14 mouse cellular contexts compared by ENCODE assay signal in genomic region chr4:119124771-119125273, GRCm38 (mm10). TPM values are rescaled to one million over a fixed set of nuclear protein-coding genes. Genes with fewer than 3 reads are reported as not detected.
A peak's percentile ranks its signal among the peaks of the same experiment; 100 is the strongest.
DNase-seq lines count a peak whose midpoint lies in the region; ATAC-seq lines count a peak whose summit lies in the region.
"Had no signal": no experiment of that assay in that cellular context is flagged by ENCODE, and none has a peak within 500 bp of the region (broad histone marks: within the 10 kb centered on the region; RNA-seq: fewer than 3 reads in every experiment).

No protein-coding gene starts in this region.

- no peak overlapping the region for H3K4me3 ChIP-seq in embryonic facial prominence, embryonic 12.5 days
- no peak overlapping the region for H3K4me3 ChIP-seq in embryonic facial prominence, embryonic 10.5 days
- no peak overlapping the region for H3K4me3 ChIP-seq in limb, embryonic 12.5 days (replicated peaks)
- no peak overlapping the region for H3K4me3 ChIP-seq in limb, embryonic 10.5 days
- no peak overlapping the region for H3K4me3 ChIP-seq in liver, embryonic 15.5 days (replicated peaks)
- H3K4me3 ChIP-seq in stomach, embryonic 16.5 days (replicated peaks; ENCODE audit: low read length), result no peak overlapping the region
- no peak overlapping the region for H3K4me3 ChIP-seq in forebrain, embryonic 15.5 days
- H3K4me3 ChIP-seq: hindbrain, embryonic 12.5 days had no signal

- peaks cover 74% of the 10 kb centered on the region for H3K36me3 ChIP-seq in embryonic facial prominence, embryonic 12.5 days
- H3K36me3 ChIP-seq in embryonic facial prominence, embryonic 10.5 days (replicated peaks), result peaks cover 100% of the 10 kb centered on the region
- H3K36me3 ChIP-seq in limb, embryonic 12.5 days, result peaks cover 98% of the 10 kb centered on the region
- peaks cover 100% of the 10 kb centered on the region for H3K36me3 ChIP-seq in limb, embryonic 10.5 days
- peaks cover 100% of the 10 kb centered on the region for H3K36me3 ChIP-seq in liver, embryonic 15.5 days (replicated peaks)
- H3K36me3 ChIP-seq in stomach, embryonic 16.5 days (ENCODE audit: control insufficient read depth, insufficient read depth, low read length), result peaks cover 13% of the 10 kb centered on the region
- peaks cover 9% of the 10 kb centered on the region; the same call in 1 of the 2 replicates for H3K36me3 ChIP-seq in forebrain, embryonic 15.5 days

- H3K27ac ChIP-seq in embryonic facial prominence, embryonic 12.5 days, result 0 out of 2 replicates have a peak overlapping the region, but pooled peaks have one; percentile 7
- no peak overlapping the region; the same call in 1 of the 2 replicates for H3K27ac ChIP-seq in embryonic facial prominence, embryonic 10.5 days (replicated peaks)
- 0 out of 2 replicates have a peak overlapping the region, but pooled peaks have one; percentile 7 for H3K27ac ChIP-seq in limb, embryonic 12.5 days
- H3K27ac ChIP-seq in limb, embryonic 10.5 days, result no peak overlapping the region
- peak overlapping the region; percentile 70 for H3K27ac ChIP-seq in liver, embryonic 15.5 days (replicated peaks)
- H3K27ac ChIP-seq in stomach, embryonic 16.5 days (ENCODE audit: low read length), result peak overlapping the region; percentile 55; the same call in 1 of the 2 replicates
- H3K27ac ChIP-seq in forebrain, embryonic 15.5 days (replicated peaks), result no peak overlapping the region
- H3K27ac ChIP-seq: hindbrain, embryonic 12.5 days had no signal

- no peak overlapping the region for H3K4me2 ChIP-seq in embryonic facial prominence, embryonic 12.5 days (replicated peaks)
- H3K4me2 ChIP-seq in limb, embryonic 12.5 days, result no peak overlapping the region
- peak overlapping the region; percentile 23; the same call in 1 of the 2 replicates for H3K4me2 ChIP-seq in liver, embryonic 15.5 days
- no peak overlapping the region for H3K4me2 ChIP-seq in stomach, embryonic 16.5 days (ENCODE audit: low read depth, low read length)
- no peak overlapping the region for H3K4me2 ChIP-seq in forebrain, embryonic 15.5 days (replicated peaks)
- H3K4me2 ChIP-seq: hindbrain, embryonic 12.5 days had no signal

- H3K9me3 ChIP-seq in embryonic facial prominence, embryonic 12.5 days, result no peaks in the 10 kb centered on the region
- no peaks in the 10 kb centered on the region for H3K9me3 ChIP-seq in embryonic facial prominence, embryonic 10.5 days
- no peaks in the 10 kb centered on the region for H3K9me3 ChIP-seq in limb, embryonic 12.5 days
- H3K9me3 ChIP-seq in limb, embryonic 10.5 days (replicated peaks), result no peaks in the 10 kb centered on the region
- no peaks in the 10 kb centered on the region for H3K9me3 ChIP-seq in liver, embryonic 15.5 days (replicated peaks)
- no peaks in the 10 kb centered on the region for H3K9me3 ChIP-seq in stomach, embryonic 16.5 days (replicated peaks; ENCODE audit: control insufficient read depth, low read length)
- no peaks in the 10 kb centered on the region for H3K9me3 ChIP-seq in forebrain, embryonic 15.5 days
- H3K9me3 ChIP-seq: hindbrain, embryonic 12.5 days had no signal

- ATAC-seq in embryonic facial prominence, embryonic 12.5 days (ENCODE audit: insufficient number of reproducible peaks, insufficient read depth, low FRiP score, low TSS enrichment), result no peak
- ATAC-seq in limb, embryonic 12.5 days (ENCODE audit: insufficient number of reproducible peaks, insufficient read depth, low FRiP score, low TSS enrichment, low read depth), result no peak
- ATAC-seq in liver, embryonic 15.5 days (ENCODE audit: insufficient read depth), result 0 out of 2 replicates have a peak, but pooled peaks have one; percentile 2
- ATAC-seq in stomach, embryonic 16.5 days (ENCODE audit: insufficient read depth, low FRiP score), result no peak
- ATAC-seq in forebrain, embryonic 15.5 days (replicated peaks), result no peak

- H3K9ac ChIP-seq in embryonic facial prominence, embryonic 12.5 days, result no peak overlapping the region
- H3K9ac ChIP-seq in limb, embryonic 12.5 days (replicated peaks), result no peak overlapping the region
- H3K9ac ChIP-seq in liver, embryonic 15.5 days, result no peak overlapping the region
- no peak overlapping the region for H3K9ac ChIP-seq in stomach, embryonic 16.5 days (ENCODE audit: low read length)
- H3K9ac ChIP-seq in forebrain, embryonic 15.5 days (replicated peaks), result no peak overlapping the region
- H3K9ac ChIP-seq: hindbrain, embryonic 12.5 days had no signal

- no peaks in the 10 kb centered on the region for H3K4me1 ChIP-seq in embryonic facial prominence, embryonic 12.5 days
- peaks cover 39% of the 10 kb centered on the region for H3K4me1 ChIP-seq in embryonic facial prominence, embryonic 10.5 days
- 0 out of 2 replicates have a peak, but pooled peaks cover 4% of the 10 kb centered on the region for H3K4me1 ChIP-seq in limb, embryonic 12.5 days (replicated peaks)
- peaks cover 6% of the 10 kb centered on the region; the same call in 1 of the 2 replicates for H3K4me1 ChIP-seq in limb, embryonic 10.5 days
- peaks cover 100% of the 10 kb centered on the region for H3K4me1 ChIP-seq in liver, embryonic 15.5 days (replicated peaks)
- H3K4me1 ChIP-seq in stomach, embryonic 16.5 days (ENCODE audit: control insufficient read depth, insufficient read depth, low read length), result peaks cover 27% of the 10 kb centered on the region
- H3K4me1 ChIP-seq in forebrain, embryonic 15.5 days, result no peaks in the 10 kb centered on the region

- H3K27me3 ChIP-seq in embryonic facial prominence, embryonic 12.5 days, result no peaks in the 10 kb centered on the region
- H3K27me3 ChIP-seq in embryonic facial prominence, embryonic 10.5 days (replicated peaks; ENCODE audit: low read depth, poor library complexity, severe bottlenecking), result no peaks in the 10 kb centered on the region
- no peaks in the 10 kb centered on the region for H3K27me3 ChIP-seq in limb, embryonic 12.5 days
- H3K27me3 ChIP-seq in limb, embryonic 10.5 days (ENCODE audit: low read depth, poor library complexity, severe bottlenecking), result no peaks in the 10 kb centered on the region
- H3K27me3 ChIP-seq in liver, embryonic 15.5 days, result no peaks in the 10 kb centered on the region
- no peaks in the 10 kb centered on the region for H3K27me3 ChIP-seq in stomach, embryonic 16.5 days (ENCODE audit: control insufficient read depth, insufficient read depth, low read length)
- H3K27me3 ChIP-seq in forebrain, embryonic 15.5 days, result no peaks in the 10 kb centered on the region
- H3K27me3 ChIP-seq: hindbrain, embryonic 12.5 days had no signal

- 71% methylated on average over 2 of the region's 2 CpGs for WGBS in embryonic facial prominence, embryonic 12.5 days
- 72% methylated on average over 2 of the region's 2 CpGs for WGBS in embryonic facial prominence, embryonic 10.5 days
- WGBS in limb, embryonic 12.5 days, result 70% methylated on average over 2 of the region's 2 CpGs
- 66% methylated on average over 2 of the region's 2 CpGs for WGBS in limb, embryonic 10.5 days
- WGBS in liver, embryonic 15.5 days (ENCODE audit: insufficient replicate concordance), result 52% methylated on average over 2 of the region's 2 CpGs
- WGBS in stomach, embryonic 16.5 days, result 56% methylated on average over 2 of the region's 2 CpGs
- WGBS in forebrain, embryonic 15.5 days, result 81% methylated on average over 2 of the region's 2 CpGs

- DNase-seq in embryonic facial prominence, embryonic 10.5 days (ENCODE audit: low spot score), result no peak
- DNase-seq in limb, embryonic 10.5 days (ENCODE audit: low spot score), result no peak
- no peak for DNase-seq in B cell, adult 2 months
- DNase-seq: cerebellum, adult 18-20 months; kidney, adult 9 months; lung, adult 2 months; spleen, adult 18-20 months; thymus, adult 18-20 months had no signal

RNA-seq across cellular contexts. Expression of gene Slc2a1, which starts 16.3 kb away (rescaled TPM):
- polyA plus RNA-seq in embryonic facial prominence, embryonic 12.5 days (2016; fragmentation: Nextera tagmentation; extraction: Ambion mirVana), result 109 and 111 TPM in 2 replicates
- 140 and 166 TPM in 2 replicates for polyA plus RNA-seq in embryonic facial prominence, embryonic 10.5 days (2016; fragmentation: Nextera tagmentation; extraction: Ambion mirVana)
- 98.1 and 100 TPM in 2 replicates for polyA plus RNA-seq in limb, embryonic 12.5 days (2016; fragmentation: Nextera tagmentation; extraction: Ambion mirVana)
- 110 and 139 TPM in 2 replicates for polyA plus RNA-seq in limb, embryonic 10.5 days (2016; fragmentation: Nextera tagmentation; extraction: Ambion mirVana)
- 293 and 326 TPM in 2 replicates for polyA plus RNA-seq in liver, embryonic 15.5 days (2015; fragmentation: Nextera tagmentation; extraction: Ambion mirVana)
- 142 and 155 TPM in 2 replicates for polyA plus RNA-seq in stomach, embryonic 16.5 days (2015; fragmentation: Nextera tagmentation; extraction: Ambion mirVana)
- 89.5 and 89.7 TPM in 2 replicates for polyA plus RNA-seq in forebrain, embryonic 15.5 days (2015; fragmentation: Nextera tagmentation; extraction: Ambion mirVana)

RNA-seq across cellular contexts. Expression of gene Zfp691, which starts 49.2 kb away (rescaled TPM):
- polyA plus RNA-seq in embryonic facial prominence, embryonic 12.5 days (2016; fragmentation: Nextera tagmentation; extraction: Ambion mirVana), result 7.7 and 7.8 TPM in 2 replicates
- 11.4 and 13.9 TPM in 2 replicates for polyA plus RNA-seq in embryonic facial prominence, embryonic 10.5 days (2016; fragmentation: Nextera tagmentation; extraction: Ambion mirVana)
- 8.4 and 8.7 TPM in 2 replicates for polyA plus RNA-seq in limb, embryonic 12.5 days (2016; fragmentation: Nextera tagmentation; extraction: Ambion mirVana)
- 10.1 and 10.3 TPM in 2 replicates for polyA plus RNA-seq in limb, embryonic 10.5 days (2016; fragmentation: Nextera tagmentation; extraction: Ambion mirVana)
- 2.2 and 2.5 TPM in 2 replicates for polyA plus RNA-seq in liver, embryonic 15.5 days (2015; fragmentation: Nextera tagmentation; extraction: Ambion mirVana)
- 4.9 and 5.5 TPM in 2 replicates for polyA plus RNA-seq in stomach, embryonic 16.5 days (2015; fragmentation: Nextera tagmentation; extraction: Ambion mirVana)
- polyA plus RNA-seq in forebrain, embryonic 15.5 days (2015; fragmentation: Nextera tagmentation; extraction: Ambion mirVana), result 5.0 and 5.4 TPM in 2 replicates

Comparison
In these comparisons a context has a peak if more than half of its experiments do, and no peak if none do; other contexts are left out.
1. H3K27ac ChIP-seq: peak in embryonic facial prominence, embryonic 12.5 days (single experiment), limb, embryonic 12.5 days (single experiment), liver, embryonic 15.5 days (single experiment) and stomach, embryonic 16.5 days (single experiment); none in embryonic facial prominence, embryonic 10.5 days (single experiment), limb, embryonic 10.5 days (single experiment) and forebrain, embryonic 15.5 days (single experiment).